Mouse (Mus musculus) spleen, adult 10 weeks (tissue): ENCODE results near the gene Pgs1. TPM values are rescaled to one million over a fixed set of nuclear protein-coding genes. Genes with fewer than 3 reads are reported as not detected.

Experiments used
- polyA plus RNA-seq: library from polyadenylated mRNA; stranded (reverse); fragments of 350-450 nt; fragmentation: Illumina TruSeq; extraction: RNeasy Lipid Tissue Mini Kit (QIAGEN cat#74804); gene quantifications from one replicate; pipeline ENCODE4 v1.2.3, GENCODE M21; 2015; ENCODE audit warnings: low replicate concordance; ENCODE audit not compliant: insufficient read depth

The Pgs1 gene
- 21.2 TPM for polyA plus RNA-seq

DNA sequence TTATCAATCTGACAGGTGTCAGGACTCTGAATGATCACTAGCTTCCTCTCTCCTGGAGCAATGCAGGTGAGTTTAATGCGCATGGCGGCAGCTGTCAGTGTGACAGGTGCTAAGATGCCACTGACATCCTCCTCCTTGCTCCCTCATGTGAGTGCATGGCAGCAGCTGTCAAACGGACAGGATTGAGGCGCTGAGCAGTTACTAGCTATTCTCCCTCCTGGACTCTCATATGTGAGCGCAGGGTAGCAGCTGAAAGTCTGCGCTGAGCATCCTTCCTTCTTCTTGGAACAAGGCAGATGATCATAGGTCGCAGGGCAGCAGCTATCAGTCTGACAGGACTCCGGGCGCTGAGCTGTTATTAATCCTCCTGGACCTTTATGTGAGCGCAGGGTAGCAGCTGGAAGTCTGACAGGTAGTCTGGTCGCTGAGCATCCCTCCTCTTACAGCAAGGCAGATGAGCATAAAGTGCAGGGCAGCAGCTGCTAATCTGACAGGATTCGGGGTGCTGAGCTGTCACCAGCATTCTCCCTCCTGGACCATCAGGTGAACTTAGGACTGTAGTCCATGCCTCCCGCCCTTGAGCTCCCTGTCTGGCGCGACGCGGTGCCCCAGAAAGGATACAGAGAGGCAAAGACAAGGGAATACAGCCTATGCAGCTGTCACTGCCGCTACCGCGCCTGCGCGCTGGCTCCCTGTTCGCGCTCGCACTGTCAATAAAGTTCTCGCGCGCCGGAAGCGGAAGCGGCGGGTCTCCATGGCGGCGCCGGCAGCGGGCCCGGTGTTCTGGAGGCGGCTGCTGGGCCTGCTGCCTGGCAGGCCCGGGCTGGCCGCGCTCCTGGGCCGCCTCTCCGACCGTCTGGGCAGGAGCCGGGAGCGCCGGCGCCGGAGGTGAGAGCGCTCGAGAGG lies at the start of gene Pgs1:
Gene Pgs1, plus strand, starts transcription at position 167 of the 906 bp plus-strand sequence.

DNA sequence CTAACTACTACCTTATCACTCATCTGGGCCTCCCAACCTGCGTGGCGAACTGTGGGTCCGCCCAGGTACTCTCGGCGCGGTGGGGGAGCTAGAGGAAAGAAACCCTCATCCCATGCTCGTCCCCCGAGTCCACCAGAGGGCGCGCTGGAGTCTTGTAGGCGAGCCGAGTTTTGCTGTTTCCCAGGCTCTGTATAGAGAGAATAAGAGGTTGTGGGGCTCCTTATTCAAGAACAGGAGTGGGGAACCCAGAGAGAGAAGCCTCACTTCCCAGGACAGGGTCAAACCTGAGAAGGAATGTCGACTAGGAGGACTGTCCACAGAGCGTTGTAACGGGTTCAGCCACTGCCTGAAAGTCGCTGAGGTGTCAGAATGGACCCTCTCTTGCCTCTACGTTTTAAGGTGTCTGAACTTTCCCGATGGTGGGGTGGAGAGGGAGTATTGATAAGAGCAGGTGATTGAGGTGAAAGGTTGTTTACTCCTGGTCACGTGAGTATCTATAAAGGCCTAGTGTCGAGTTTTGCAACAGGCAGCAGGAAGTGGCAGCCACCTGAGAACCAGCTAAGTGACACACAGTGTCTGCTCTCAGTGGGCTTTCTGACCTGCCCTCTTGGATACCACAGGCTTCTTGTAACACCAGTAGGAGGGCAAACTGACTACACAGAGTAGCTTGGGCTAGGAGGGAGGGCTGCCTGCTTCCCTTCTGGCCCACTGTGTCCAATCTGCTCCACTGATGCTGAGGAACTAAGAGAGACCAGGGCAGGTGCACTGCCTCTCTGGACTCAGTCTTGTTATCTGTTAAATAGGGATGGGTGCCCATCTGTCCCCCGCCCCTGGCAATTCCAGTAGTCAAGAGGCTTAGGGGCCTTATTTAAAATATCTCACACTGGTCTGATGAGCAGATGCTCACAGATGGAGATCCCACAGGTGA lies 15.9 kb upstream of the Pgs1 start, which contains the start of gene Socs3:
Gene Socs3, minus strand, starts transcription at position 103 of the 928 bp plus-strand sequence.

Other genes starting within 250 kb of the Pgs1 start
- gene Tmc8, start 204.2 kb upstream of the Pgs1 start, polyA plus RNA-seq: 9.9 TPM
- 66.0 TPM for gene Tmc6, start 204.1 kb upstream of the Pgs1 start, polyA plus RNA-seq
- 0.77 TPM for gene 6030468B19Rik, start 188.6 kb upstream of the Pgs1 start, polyA plus RNA-seq
- 9.4 TPM for gene Gm20708, start 176.6 kb upstream of the Pgs1 start, polyA plus RNA-seq
- gene Syngr2, start 176.6 kb upstream of the Pgs1 start, polyA plus RNA-seq: 92.3 TPM
- gene Afmid, start 160.4 kb upstream of the Pgs1 start, polyA plus RNA-seq: 18.5 TPM
- 27.2 TPM for gene Tk1, start 160.2 kb upstream of the Pgs1 start, polyA plus RNA-seq
- 45.7 TPM for gene Birc5, start 137.0 kb upstream of the Pgs1 start, polyA plus RNA-seq
- not detected for gene Tmem235, start 125.5 kb upstream of the Pgs1 start, polyA plus RNA-seq
- 3.8 TPM for gene Tha1, start 112.8 kb upstream of the Pgs1 start, polyA plus RNA-seq
- gene Socs3, start 16.2 kb upstream of the Pgs1 start, polyA plus RNA-seq: 8.3 TPM
- gene Dnah17, start 144.3 kb downstream of the Pgs1 start, polyA plus RNA-seq: 0.12 TPM